Mouse (Mus musculus): ENCODE results near the gene Mov10l1. TPM values are rescaled to one million over a fixed set of nuclear protein-coding genes. Genes with fewer than 3 reads are reported as not detected.

The Mov10l1 gene
- polyA plus RNA-seq, 1 experiment from 2014 or later, result not detected

GRCm38 (mm10) chr15:89007781-89008180, 25.1 kb downstream of the Mov10l1 start:
- CTCF ChIA-PET, result no interaction called here
- DNase-seq (ENCODE audit: low read depth, low spot score), result no peak
- POLR2A ChIA-PET, result no interaction called here
- in situ Hi-C loops (cut with MboI; ENCODE audit: low pct_unique_long_range_greater_than_20kb), result no loop called here
- peaks cover 15% of the 10 kb centered on the region for H3K27me3 ChIP-seq
- no peak for ATAC-seq
- no peak for TF ChIP-seq CTCF (IDR thresholded peaks at IDR 0.05)

- in situ Hi-C loops (cut with MboI; ENCODE audit: low pct_unique_long_range_greater_than_20kb), result no loop called here
- H3K27me3 ChIP-seq, result peaks cover 40% of the 10 kb centered on the region
- CTCF ChIA-PET, result no interaction called here
- TF ChIP-seq CTCF (IDR thresholded peaks at IDR 0.05), result no peak
- ATAC-seq (no peak), DNase-seq (ENCODE audit: low read depth, low spot score) (no peak)
- POLR2A ChIA-PET, result no interaction called here
These were observed 34.0 kb downstream of the Mov10l1 start for GRCm38 (mm10) chr15:89016722-89017121.

GRCm38 (mm10) chr15:89020085-89020484, 37.4 kb downstream of the Mov10l1 start:
- ChIA-PET CTCF (no interaction called here), POLR2A (no interaction called here)
- TF ChIP-seq CTCF (IDR thresholded peaks at IDR 0.05), result no peak
- H3K27me3 ChIP-seq, result peaks cover 35% of the 10 kb centered on the region
- in situ Hi-C loops (cut with MboI; ENCODE audit: low pct_unique_long_range_greater_than_20kb), result no loop called here
- no peak for DNase-seq (ENCODE audit: low read depth, low spot score)
- no peak for ATAC-seq

GRCm38 (mm10) chr15:89020492-89020891, 37.8 kb downstream of the Mov10l1 start:
- ATAC-seq (no peak), DNase-seq (ENCODE audit: low read depth, low spot score) (no peak)
- in situ Hi-C loops (cut with MboI; ENCODE audit: low pct_unique_long_range_greater_than_20kb), result no loop called here
- ChIA-PET CTCF (no interaction called here), POLR2A (no interaction called here)
- peaks cover 35% of the 10 kb centered on the region for H3K27me3 ChIP-seq
- TF ChIP-seq CTCF (IDR thresholded peaks at IDR 0.05), result no peak

- ChIA-PET CTCF (no interaction called here), POLR2A (no interaction called here)
- peaks cover 10% of the 10 kb centered on the region for H3K27me3 ChIP-seq
- in situ Hi-C loops (cut with MboI; ENCODE audit: low pct_unique_long_range_greater_than_20kb), result no loop called here
- no peak for TF ChIP-seq CTCF (IDR thresholded peaks at IDR 0.05)
- no peak for ATAC-seq
- no peak for DNase-seq (ENCODE audit: low read depth, low spot score)
These were observed 61.7 kb downstream of the Mov10l1 start for GRCm38 (mm10) chr15:89044381-89044780.

- ATAC-seq, result no peak
- in situ Hi-C loops (cut with MboI; ENCODE audit: low pct_unique_long_range_greater_than_20kb), result no loop called here
- no peak for TF ChIP-seq CTCF (IDR thresholded peaks at IDR 0.05)
- CTCF ChIA-PET, result no interaction called here
- DNase-seq (ENCODE audit: low read depth, low spot score), result no peak
- POLR2A ChIA-PET, result no interaction called here
- H3K27me3 ChIP-seq, result peaks cover 24% of the 10 kb centered on the region
These were observed 63.6 kb downstream of the Mov10l1 start for GRCm38 (mm10) chr15:89046356-89046755.

GRCm38 (mm10) chr15:89054666-89055065, 72.0 kb downstream of the Mov10l1 start:
- ChIA-PET POLR2A (interaction anchor here (0.7 kb wide), 1 partner anchor 217 kb away, joined by 3 read pairs; no protein-coding TSS in a partner anchor), CTCF (no interaction called here)
- no peak for TF ChIP-seq CTCF (IDR thresholded peaks at IDR 0.05)
- in situ Hi-C loops (cut with MboI; ENCODE audit: low pct_unique_long_range_greater_than_20kb), result loop anchor here (5.0 kb wide), 1 partner anchor 42 kb away; no protein-coding TSS in a partner anchor
- DNase-seq (ENCODE audit: low read depth, low spot score) (no peak), ATAC-seq (no peak)
- H3K27me3 ChIP-seq, result peaks cover 70% of the 10 kb centered on the region

GRCm38 (mm10) chr15:89058736-89059135, 76.0 kb downstream of the Mov10l1 start:
- in situ Hi-C loops (cut with MboI; ENCODE audit: low pct_unique_long_range_greater_than_20kb), result no loop called here
- DNase-seq (ENCODE audit: low read depth, low spot score) (no peak), ATAC-seq (no peak)
- peaks cover 59% of the 10 kb centered on the region for H3K27me3 ChIP-seq
- ChIA-PET CTCF (interaction anchor here (1.0 kb wide), 1 partner anchor 35 kb away, joined by 3 read pairs; no protein-coding TSS in a partner anchor), POLR2A (no interaction called here)
- TF ChIP-seq CTCF (IDR thresholded peaks at IDR 0.05), result no peak

GRCm38 (mm10) chr15:89059161-89059931, 76.6 kb downstream of the Mov10l1 start, which contains the start of gene Panx2:
Gene Panx2 (plus strand): TSS chr15:89059734.
- ChIA-PET POLR2A (no interaction called here), CTCF (interaction anchor here (1.0 kb wide), 1 partner anchor 35 kb away, joined by 3 read pairs; no protein-coding TSS in a partner anchor)
- peaks cover 59% of the 10 kb centered on the region for H3K27me3 ChIP-seq
- no peak for TF ChIP-seq CTCF (IDR thresholded peaks at IDR 0.05)
- ATAC-seq (no peak), DNase-seq (ENCODE audit: low read depth, low spot score) (no peak)
- in situ Hi-C loops (cut with MboI; ENCODE audit: low pct_unique_long_range_greater_than_20kb), result no loop called here

- ChIA-PET POLR2A (no interaction called here), CTCF (no interaction called here)
- peaks cover 67% of the 10 kb centered on the region for H3K27me3 ChIP-seq
- no peak for TF ChIP-seq CTCF (IDR thresholded peaks at IDR 0.05)
- ATAC-seq (no peak), DNase-seq (ENCODE audit: low read depth, low spot score) (no peak)
- in situ Hi-C loops (cut with MboI; ENCODE audit: low pct_unique_long_range_greater_than_20kb), result loop anchor here (10.0 kb wide), 1 partner anchor 235 kb away; no protein-coding TSS in a partner anchor
These were observed 77.4 kb downstream of the Mov10l1 start for GRCm38 (mm10) chr15:89060032-89060681.

- peaks cover 65% of the 10 kb centered on the region for H3K27me3 ChIP-seq
- in situ Hi-C loops (cut with MboI; ENCODE audit: low pct_unique_long_range_greater_than_20kb), result loop anchor here (10.0 kb wide), 1 partner anchor 236 kb away; no protein-coding TSS in a partner anchor
- ATAC-seq (no peak), DNase-seq (ENCODE audit: low read depth, low spot score) (no peak)
- TF ChIP-seq CTCF (IDR thresholded peaks at IDR 0.05), result no peak
- CTCF ChIA-PET, result no interaction called here
- POLR2A ChIA-PET, result no interaction called here
These were observed 78.2 kb downstream of the Mov10l1 start for GRCm38 (mm10) chr15:89060811-89061460.

All from Patski (cell line).